Mouse (Mus musculus) heart, adult 8-10 months (tissue): ENCODE measurements around the gene Rrh. TPM values are rescaled to one million over a fixed set of nuclear protein-coding genes. Genes with fewer than 3 reads are reported as not detected.
"Not testable (repeated sequence)": the region's sequence is repeated elsewhere in the genome, so short reads cannot be mapped to it uniquely, and the experiment has no call there.

Experiments
- DNase-seq: peaks from one replicate; pipeline ENCODE4 v3.0.0; 2022; ENCODE audit warnings: low spot score
- total RNA-seq, 4 experiments: library from RNA; stranded (reverse); gene quantifications; 2 replicates each; pipeline ENCODE4 v1.2.4; 2022

Gene Rrh
- total RNA-seq, 4 experiments from 2014 or later: 0.25 TPM; not detected in 3

- DNase-seq: no peak
Measured at GRCm38 (mm10) chr3:129782746-129783145, 39.6 kb downstream of the Rrh start.

DNA sequence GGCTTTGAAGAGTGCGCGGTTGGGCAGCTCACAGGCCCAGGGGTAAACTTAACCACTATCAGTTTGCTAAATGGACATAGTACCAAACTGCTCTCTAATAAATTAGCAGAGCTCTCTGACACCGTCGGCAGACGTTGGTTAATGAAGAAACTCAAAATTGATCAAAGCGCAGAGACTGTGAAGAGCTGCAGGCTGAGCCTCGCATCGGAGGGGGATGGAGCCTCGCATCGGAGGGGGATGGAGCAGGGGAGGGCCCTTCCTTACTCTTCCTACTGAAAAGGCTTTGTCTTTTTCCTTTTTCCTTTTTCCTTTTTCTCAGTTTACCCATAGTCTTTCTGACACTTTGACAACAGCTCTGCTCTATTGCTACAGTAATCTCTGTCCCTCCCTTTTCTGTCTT lies 41.0 kb downstream of the Rrh start:
- no peak for DNase-seq

DNA sequence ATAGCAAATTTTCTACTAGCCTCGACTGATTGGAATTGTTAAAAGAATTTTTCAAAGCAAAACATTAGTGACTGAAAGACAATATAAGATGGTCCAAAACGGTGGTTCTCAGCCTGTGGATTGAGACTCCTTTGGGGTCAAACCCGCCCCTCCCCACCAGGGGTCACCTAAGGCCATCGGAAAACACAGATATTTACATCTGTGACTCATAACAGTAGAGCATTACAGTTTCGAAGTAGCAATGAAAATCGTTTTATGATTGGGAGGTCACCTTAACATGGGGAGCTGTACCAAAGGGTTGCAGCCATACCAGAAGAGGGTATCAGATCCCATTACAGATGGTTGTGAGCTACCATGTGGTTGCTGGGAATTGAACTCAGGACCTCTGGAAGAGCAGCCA lies 51.2 kb downstream of the Rrh start:
- no peak for DNase-seq

DNA sequence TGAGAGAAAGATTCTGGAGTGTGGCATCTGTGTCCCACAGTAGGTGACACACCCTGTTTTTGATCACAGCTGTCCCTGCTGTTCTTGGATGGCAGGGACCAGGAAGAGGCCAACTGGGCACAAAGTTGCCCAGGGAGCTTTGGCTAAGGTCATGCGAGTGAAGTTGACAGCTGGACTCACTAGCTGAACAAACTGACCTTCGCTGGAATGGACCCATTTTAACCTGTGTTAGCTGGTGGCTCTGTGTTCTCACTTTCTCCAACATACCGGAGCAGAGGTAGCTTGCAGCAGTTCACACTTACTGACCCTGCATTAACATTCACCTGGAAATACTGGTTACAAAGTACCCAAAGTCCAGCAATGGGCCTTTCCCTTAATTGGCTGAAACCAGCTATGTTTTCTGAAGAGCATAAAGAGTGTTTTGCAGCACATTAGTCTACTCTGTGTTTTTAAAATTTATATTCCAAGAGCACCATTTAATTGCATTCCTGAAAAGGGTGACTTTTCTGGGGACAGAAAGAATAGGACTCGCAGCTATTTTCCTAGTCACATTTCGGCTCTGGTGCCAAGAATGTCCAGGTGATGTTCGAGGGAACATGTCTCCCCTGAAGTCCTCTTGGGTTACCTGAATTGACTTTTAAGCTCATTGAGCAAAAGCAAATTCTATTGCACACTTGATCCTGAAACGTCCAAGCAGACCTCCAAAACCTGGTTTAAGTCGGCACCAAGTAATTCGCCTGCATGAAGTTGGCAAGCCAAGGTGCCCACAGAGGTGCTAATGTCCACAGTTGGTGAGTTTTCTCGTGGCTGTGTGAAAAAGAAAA lies 55.2 kb downstream of the Rrh start:
- no peak for DNase-seq

- peak; percentile 53 for DNase-seq
Measured at GRCm38 (mm10) chr3:129766106-129766505, 56.3 kb downstream of the Rrh start.

GRCm38 (mm10) chr3:129757599-129757998 lies 64.8 kb downstream of the Rrh start:
- DNase-seq: not testable (repeated sequence)

- peak; percentile 26 for DNase-seq
Measured at GRCm38 (mm10) chr3:129754650-129755604, 67.5 kb downstream of the Rrh start, which contains the start of gene Egf. Gene Egf, minus strand, starts transcription at chr3:129755316.

Other genes with a start within 250 kb of the Rrh start
- gene Egf, start 67.3 kb downstream of the Rrh start, total RNA-seq: 1 to 10 TPM; 1.9 to 5.6 (median 2.7) TPM
- not detected for gene Lrit3, start 18.6 kb downstream of the Rrh start, total RNA-seq
- 10 to 100 TPM; 15.1 to 22.7 (median 21.6) TPM for gene Gar1, start 8.8 kb upstream of the Rrh start, total RNA-seq
- 1 to 10 TPM in 3 of 4 experiments, under 1 TPM in 1; 0.82 to 1.6 (median 1.1) TPM for gene Cfi, start 13.3 kb upstream of the Rrh start, total RNA-seq
- 10 to 100 TPM; 43.8 to 66.6 (median 45.6) TPM for gene Pla2g12a, start 56.0 kb upstream of the Rrh start, total RNA-seq
- 10 to 100 TPM in 3 of 4 experiments, 1 to 10 TPM in 1; 8.9 to 16.8 (median 11.6) TPM for gene Casp6, start 78.8 kb upstream of the Rrh start, total RNA-seq
- 1 to 10 TPM; 1.1 to 2.5 (median 1.6) TPM for gene Mcub, start 147.6 kb upstream of the Rrh start, total RNA-seq
- gene Sec24b, start 239.0 kb upstream of the Rrh start, total RNA-seq: 10 to 100 TPM; 25.0 to 32.3 (median 27.4) TPM